Mouse (Mus musculus) limb, embryonic 14.5 days (tissue): ENCODE measurements around the gene Ankrd13b. TPM values are rescaled to one million over a fixed set of nuclear protein-coding genes. Genes with fewer than 3 reads are reported as not detected.

Experiments
- ATAC-seq: fragments of 200-750 bp; cut with Nextera tagmentation; 2 replicates; pipeline ENCODE4 v1.8.0; 2017; ENCODE audit warnings: low read depth, moderate number of reproducible peaks, moderate TSS enrichment; ENCODE audit not compliant: low FRiP score
- DNase-seq: peaks from one replicate; pipeline ENCODE4 v3.0.0-alpha.2; 2015; ENCODE audit warnings: low spot score
- H3K27ac ChIP-seq: fragments of 300-500 bp; sonication (generic); replicated peaks from 2 replicates; pipeline ENCODE4 v1.5.1; 2014; ENCODE audit warnings: low read depth, mild to moderate bottlenecking, low read length, moderate library complexity, mixed read lengths
- H3K27me3 ChIP-seq: fragments of 300-500 bp; sonication (generic); 2 replicates; pipeline ENCODE4 v1.6.1; 2014; ENCODE audit warnings: low read length, mixed read lengths; ENCODE audit not compliant: control insufficient read depth, insufficient read depth
- H3K36me3 ChIP-seq: fragments of 300-500 bp; sonication (generic); 2 replicates; pipeline ENCODE4 v1.6.1; 2014; ENCODE audit warnings: mild to moderate bottlenecking, low read length, moderate library complexity, mixed read lengths; ENCODE audit not compliant: control insufficient read depth, insufficient read depth
- H3K4me1 ChIP-seq: fragments of 300-500 bp; sonication (generic); 2 replicates; pipeline ENCODE4 v1.6.1; 2014; ENCODE audit warnings: antibody characterized with exemption, low read length, mixed read lengths; ENCODE audit not compliant: control insufficient read depth, insufficient read depth
- H3K4me2 ChIP-seq: fragments of 300-500 bp; sonication (generic); replicated peaks from 2 replicates; pipeline ENCODE4 v1.6.1; 2014; ENCODE audit warnings: low read depth, mild to moderate bottlenecking, low read length, moderate library complexity; ENCODE audit not compliant: severe bottlenecking
- H3K4me3 ChIP-seq: fragments of 300-500 bp; sonication (generic); replicated peaks from 2 replicates; pipeline ENCODE4 v1.5.1; 2014; ENCODE audit warnings: low read length
- H3K9ac ChIP-seq: fragments of 300-500 bp; sonication (generic); 2 replicates; pipeline ENCODE4 v1.6.1; 2014; ENCODE audit warnings: mild to moderate bottlenecking, low read depth, low read length, moderate library complexity; ENCODE audit not compliant: severe bottlenecking
- H3K9me3 ChIP-seq: fragments of 300-500 bp; sonication (generic); 2 replicates; pipeline ENCODE4 v1.6.1; 2016; ENCODE audit warnings: low read length; ENCODE audit not compliant: control insufficient read depth
- POLR2A ChIP-seq: fragments of 200-500 bp; IDR thresholded peaks from 2 replicates; pipeline ENCODE4 v1.8.0; 2012; ENCODE audit warnings: inconsistent platforms, mild to moderate bottlenecking, moderate library complexity, borderline replicate concordance; ENCODE audit not compliant: insufficient read depth, insufficient read length; ENCODE audit errors: extremely low read depth
- WGBS: fragments of 180-500 bp; shearing (Covaris S2); extraction: QIAGEN DNeasy Blood & Tissue Kit; methylation state at CpG from one replicate; pipeline ENCODE4 v1.1.7; 2014; 5-methylcytosine and 5-hydroxymethylcytosine counted together
- polyA plus RNA-seq, 2 experiments: library from polyadenylated mRNA; depleted of rRNA in 1 of 2; stranded (reverse) in 1 of 2; unstranded in 1 of 2; fragments of >200 nt; fragmentation: Nextera tagmentation in 1 of 2; extraction: Ambion mirVana in 1 of 2; gene quantifications; 2 replicates each; pipeline versions ENCODE4 v1.2.1 to v1.2.3; 2012 to 2014

Ankrd13b gene
- polyA plus RNA-seq, 2 experiments: 13.9 to 98.1 TPM

DNA sequence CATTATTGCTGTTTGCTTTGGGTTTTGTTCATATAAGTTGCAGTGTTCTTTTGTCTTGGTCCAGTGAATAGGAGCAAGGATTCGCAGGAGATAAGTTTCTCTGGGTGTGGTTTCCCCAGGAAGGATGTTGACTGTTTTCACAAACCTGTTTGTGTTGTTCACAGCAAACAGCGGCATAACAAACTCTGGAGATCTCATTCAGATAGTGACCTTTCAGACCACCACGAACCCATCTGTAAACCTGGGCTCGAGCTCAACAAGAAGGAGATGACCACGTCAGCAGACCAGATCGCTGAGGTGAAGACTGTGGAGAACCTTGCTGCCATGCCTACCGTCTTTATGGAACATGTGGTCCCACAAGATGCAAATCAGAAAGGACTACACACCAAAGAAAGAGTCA lies 40.3 kb downstream of the Ankrd13b start:
- no peak for TF ChIP-seq POLR2A
- DNase-seq: no peak
- H3K4me3 ChIP-seq: no peak overlapping the region
- H3K36me3 ChIP-seq: peaks cover 12% of the 10 kb centered on the region
- H3K9ac ChIP-seq: no peak overlapping the region
- H3K9me3 ChIP-seq: no peaks in the 10 kb centered on the region
- H3K27ac ChIP-seq: no peak overlapping the region
- H3K27me3 ChIP-seq: no peaks in the 10 kb centered on the region
- ATAC-seq: no peak
- WGBS: 92% methylated on average over 7 of the region's 7 CpGs
- no peak overlapping the region for H3K4me2 ChIP-seq
- H3K4me1 ChIP-seq: no peaks in the 10 kb centered on the region

GRCm38 (mm10) chr11:77446628-77447041 lies 42.8 kb downstream of the Ankrd13b start:
- Histone ChIP-seq H3K9ac (no peak overlapping the region), H3K4me2 (no peak overlapping the region), H3K9me3 (no peaks in the 10 kb centered on the region), H3K27ac (no peak overlapping the region), H3K27me3 (no peaks in the 10 kb centered on the region), H3K36me3 (peaks cover 6% of the 10 kb centered on the region; the same call in 1 of the 2 replicates), H3K4me3 (no peak overlapping the region), H3K4me1 (no peaks in the 10 kb centered on the region)
- DNase-seq (peak; percentile 72), ATAC-seq (no peak; the same call in 1 of the 2 replicates)
- 43% methylated on average over 6 of the region's 6 CpGs for WGBS
- TF ChIP-seq POLR2A: no peak

DNA sequence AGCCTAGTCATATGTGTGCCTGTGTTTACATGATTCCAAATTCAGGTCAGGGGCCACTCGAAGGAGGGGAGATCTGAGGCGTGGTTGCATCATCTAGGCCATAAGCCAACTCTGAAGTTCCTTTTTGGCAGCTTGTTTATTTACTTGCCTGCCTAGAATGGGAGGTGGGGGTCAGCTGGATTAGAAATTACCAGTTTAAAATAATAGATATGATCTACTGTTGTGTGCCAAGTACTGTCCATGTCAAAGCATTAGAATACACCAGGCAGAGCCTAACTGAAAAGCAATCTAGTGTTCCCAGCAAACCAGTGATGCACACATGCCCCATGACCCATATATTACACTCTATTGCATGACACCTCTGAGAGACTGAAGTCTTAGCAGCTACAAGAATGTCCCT lies 44.5 kb downstream of the Ankrd13b start:
- 71% methylated on average over 2 of the region's 2 CpGs for WGBS
- Histone ChIP-seq H3K4me1 (no peaks in the 10 kb centered on the region), H3K27ac (no peak overlapping the region), H3K4me3 (no peak overlapping the region), H3K9ac (no peak overlapping the region), H3K4me2 (no peak overlapping the region), H3K36me3 (peaks cover 11% of the 10 kb centered on the region; the same call in 1 of the 2 replicates), H3K27me3 (no peaks in the 10 kb centered on the region), H3K9me3 (no peaks in the 10 kb centered on the region)
- ATAC-seq (no peak), DNase-seq (no peak)
- no peak for TF ChIP-seq POLR2A

DNA sequence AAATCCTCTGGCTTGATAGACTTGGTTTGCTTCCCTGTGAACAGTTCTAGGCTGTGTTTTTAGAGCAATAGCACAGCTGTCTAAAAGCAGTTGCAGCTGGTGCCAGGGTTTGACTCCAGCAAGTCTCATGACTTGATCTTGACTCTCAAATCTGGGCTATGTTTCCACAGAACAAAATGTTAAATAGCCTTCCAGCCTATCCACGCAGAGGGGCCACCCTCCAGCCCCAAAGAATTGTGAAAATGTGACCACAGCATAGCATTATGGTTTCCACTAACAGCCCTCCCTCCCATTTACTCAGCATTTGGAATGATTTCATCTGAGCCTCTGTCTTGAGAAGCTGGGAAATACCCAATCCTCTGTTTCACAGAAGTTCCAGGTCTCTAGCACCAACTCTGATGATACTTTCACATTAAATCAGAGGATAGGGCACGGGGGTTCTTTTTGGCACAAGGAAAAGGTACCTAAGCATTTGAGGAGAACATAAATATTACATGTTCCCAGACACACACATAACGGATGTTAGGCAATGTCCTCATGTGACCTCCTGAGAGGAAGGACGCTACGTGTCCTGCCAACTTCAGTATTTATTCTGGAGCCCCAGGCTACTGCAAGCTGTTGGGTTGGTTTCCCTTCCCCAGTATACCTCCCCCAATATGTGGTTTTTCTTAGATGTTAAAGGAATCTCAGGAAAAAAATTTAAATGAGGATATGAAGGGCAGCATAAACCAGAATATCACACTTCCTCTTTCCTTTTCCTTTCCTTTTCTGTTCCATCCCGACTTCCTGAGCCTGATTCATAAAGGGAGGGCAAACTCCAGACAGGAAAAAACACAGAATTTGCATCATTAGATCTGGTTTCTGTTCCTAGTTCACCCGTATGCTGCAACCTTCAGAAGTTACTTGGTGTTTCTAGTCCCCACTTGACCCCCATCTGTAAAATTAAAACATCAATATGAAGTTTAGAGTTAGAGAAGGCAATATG lies 47.0 kb downstream of the Ankrd13b start:
- 69% methylated on average over 7 of the region's 7 CpGs for WGBS
- Histone ChIP-seq H3K36me3 (peaks cover 18% of the 10 kb centered on the region), H3K4me1 (no peaks in the 10 kb centered on the region), H3K9ac (no peak overlapping the region), H3K4me2 (no peak overlapping the region), H3K27ac (no peak overlapping the region), H3K9me3 (no peaks in the 10 kb centered on the region), H3K4me3 (no peak overlapping the region), H3K27me3 (no peaks in the 10 kb centered on the region)
- no peak for DNase-seq
- no peak for ATAC-seq
- TF ChIP-seq POLR2A: no peak

DNA sequence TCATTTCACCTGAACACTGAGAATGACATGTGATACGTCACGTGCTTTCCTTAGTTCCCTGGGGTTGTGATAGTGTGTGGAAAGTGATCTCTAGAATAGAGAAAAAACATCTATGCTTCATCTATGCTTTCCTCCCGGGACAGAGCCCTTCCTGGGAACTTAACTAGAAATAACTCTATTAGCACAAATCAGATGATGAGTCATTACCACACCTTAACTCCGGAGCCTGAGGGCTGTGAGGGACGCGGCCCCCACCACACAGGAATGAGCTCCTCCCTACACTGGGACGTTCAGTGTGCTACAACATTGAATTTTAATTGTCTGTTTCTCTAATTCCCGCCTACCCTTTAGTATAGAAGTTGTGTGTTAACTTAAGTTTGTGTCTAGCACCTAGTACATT lies 48.5 kb downstream of the Ankrd13b start:
- Histone ChIP-seq H3K9ac (no peak overlapping the region), H3K4me3 (no peak overlapping the region), H3K27me3 (no peaks in the 10 kb centered on the region), H3K4me2 (no peak overlapping the region), H3K4me1 (no peaks in the 10 kb centered on the region), H3K27ac (no peak overlapping the region), H3K36me3 (peaks cover 18% of the 10 kb centered on the region), H3K9me3 (no peaks in the 10 kb centered on the region)
- ATAC-seq (no peak), DNase-seq (no peak)
- WGBS: 79% methylated on average over 8 of the region's 8 CpGs
- TF ChIP-seq POLR2A: no peak
